Mouse (Mus musculus): Measurements from ENCODE around the gene Arnt2.

Arnt2 gene

DNA sequence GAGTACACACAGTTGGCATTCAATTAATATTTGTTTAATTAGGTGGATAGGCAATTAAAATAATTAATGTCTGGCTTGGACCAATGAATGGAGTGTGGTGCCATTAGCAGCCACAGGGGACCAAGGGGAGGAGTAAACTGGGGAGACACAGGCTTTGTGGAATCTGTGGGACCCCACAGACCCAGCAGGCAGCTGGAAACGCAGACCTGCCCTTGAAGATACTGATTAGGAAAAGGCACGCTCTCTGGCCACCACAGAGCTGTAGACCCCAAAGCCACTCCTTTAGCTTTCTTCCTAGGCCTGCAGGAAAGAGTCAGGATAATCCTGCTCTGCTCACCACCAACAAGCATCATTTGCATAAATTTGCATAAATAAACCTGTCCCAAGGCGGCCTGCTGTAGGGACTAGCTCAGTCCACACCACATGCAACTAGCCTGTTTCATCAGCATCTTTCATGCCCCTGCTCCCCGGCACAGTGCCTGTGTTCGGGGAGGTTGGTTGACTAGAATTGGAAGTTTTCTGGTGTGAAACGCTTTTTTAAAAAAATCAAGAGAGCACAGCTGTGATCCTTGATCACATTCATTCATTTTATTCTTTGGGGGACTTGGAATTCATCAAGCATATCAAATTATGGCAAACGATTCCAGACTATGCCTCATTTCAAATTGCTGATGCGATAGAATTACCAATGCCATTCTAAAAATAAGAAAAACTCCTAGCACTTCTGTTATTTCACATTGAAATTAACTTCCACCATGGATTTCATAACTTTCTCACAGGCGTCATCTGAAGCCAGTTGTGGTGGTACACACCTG is 8.1 kb downstream of the Arnt2 start:
- peak; percentile 61 for DNase-seq (ENCODE audit: low read depth, low spot score)

- peak; percentile 26 for DNase-seq (ENCODE audit: low read depth, low spot score)
Observed at GRCm38 (mm10) chr7:84397320-84397719, 12.7 kb downstream of the Arnt2 start.

DNA sequence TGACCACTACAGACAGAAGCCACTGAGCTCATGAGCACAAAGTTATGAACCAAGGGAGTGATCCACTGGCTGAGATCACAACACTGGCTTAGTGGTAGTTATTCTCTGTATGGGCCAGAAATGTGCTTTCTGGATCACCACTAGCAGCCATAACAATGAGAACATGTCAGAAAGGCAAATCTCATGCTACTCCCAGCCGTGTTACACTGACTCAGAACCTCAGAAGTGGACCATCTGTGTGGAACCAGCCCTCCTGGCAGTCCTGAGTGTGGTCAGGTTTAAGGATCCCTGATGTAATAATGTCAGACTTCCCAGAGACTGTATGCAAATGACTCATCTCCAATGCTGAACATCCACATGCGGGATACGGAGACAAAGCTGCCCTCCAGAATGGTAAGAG is 13.4 kb downstream of the Arnt2 start:
- DNase-seq (ENCODE audit: low read depth, low spot score): no peak

DNA sequence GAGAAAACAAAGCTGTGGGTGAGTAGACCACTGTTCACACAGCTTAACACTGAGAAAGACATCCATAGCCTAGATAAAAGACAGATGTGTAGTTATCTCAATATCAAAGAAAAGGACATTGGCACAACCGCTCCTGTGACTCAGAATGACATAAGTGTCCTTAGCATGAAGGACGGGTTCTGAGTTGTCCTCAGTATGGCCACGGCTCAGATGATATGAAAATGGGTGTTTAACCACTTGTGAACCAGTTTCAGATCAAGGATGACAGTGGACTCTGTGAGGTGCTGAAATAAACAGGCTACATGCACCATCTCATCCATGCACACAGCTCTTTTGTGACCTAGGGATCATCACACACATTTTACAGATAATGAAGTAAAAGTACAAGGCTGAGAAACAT is 22.1 kb downstream of the Arnt2 start:
- no peak for DNase-seq (ENCODE audit: low read depth, low spot score)

GRCm38 (mm10) chr7:84386472-84386871 is 23.5 kb downstream of the Arnt2 start:
- no peak for DNase-seq (ENCODE audit: low read depth, low spot score)

GRCm38 (mm10) chr7:84384778-84385177 is 25.2 kb downstream of the Arnt2 start:
- no peak for DNase-seq (ENCODE audit: low read depth, low spot score)

GRCm38 (mm10) chr7:84384086-84384485 is 25.9 kb downstream of the Arnt2 start:
- no peak for DNase-seq (ENCODE audit: low read depth, low spot score)

DNA sequence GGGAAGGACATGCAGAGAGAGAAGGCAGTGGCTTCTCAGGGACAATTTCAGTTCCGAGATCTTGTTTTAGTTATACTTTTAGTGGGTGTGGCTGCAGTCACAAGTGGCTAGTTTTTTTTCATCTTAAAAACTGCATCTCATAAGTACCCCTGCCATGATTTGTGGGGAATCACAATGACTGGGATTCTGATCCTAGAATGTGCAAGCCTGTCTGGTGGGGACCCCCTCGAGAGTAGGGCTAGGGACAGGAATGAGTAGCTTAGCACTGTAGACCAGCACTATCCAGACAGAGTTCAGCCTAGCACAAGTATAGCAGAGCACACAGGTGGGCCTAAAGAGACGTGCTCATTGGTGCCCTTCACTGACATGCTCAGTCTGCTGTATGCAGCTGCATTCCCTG is 27.6 kb downstream of the Arnt2 start:
- DNase-seq (ENCODE audit: low read depth, low spot score): no peak

DNA sequence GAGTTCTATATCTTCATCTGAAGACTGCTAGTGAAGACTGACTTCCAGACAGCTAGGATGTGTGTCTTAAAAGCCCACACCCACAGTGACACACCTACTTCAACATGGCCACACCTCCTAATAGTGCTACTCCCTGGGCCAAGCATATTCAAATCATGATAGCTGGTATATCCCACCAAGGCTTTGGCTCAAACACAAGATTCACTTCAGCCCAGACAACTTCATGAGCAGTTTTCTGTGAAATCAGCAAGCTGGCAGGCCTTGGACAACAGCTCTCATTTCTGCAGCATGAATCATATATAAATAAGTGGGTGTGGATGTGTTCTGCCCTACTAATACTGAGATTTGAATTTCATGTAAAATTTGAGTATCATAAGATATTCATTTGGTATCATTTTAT is 29.2 kb downstream of the Arnt2 start:
- DNase-seq (ENCODE audit: low read depth, low spot score): no peak

GRCm38 (mm10) chr7:84377330-84377729 is 32.6 kb downstream of the Arnt2 start:
- peak; percentile 70 for DNase-seq (ENCODE audit: low read depth, low spot score)

GRCm38 (mm10) chr7:84373691-84374090 is 36.3 kb downstream of the Arnt2 start:
- DNase-seq (ENCODE audit: low read depth, low spot score): no peak

- no peak for DNase-seq (ENCODE audit: low read depth, low spot score)
Observed at GRCm38 (mm10) chr7:84372871-84373270, 37.1 kb downstream of the Arnt2 start.

GRCm38 (mm10) chr7:84372280-84372679 is 37.7 kb downstream of the Arnt2 start:
- peak; percentile 68 for DNase-seq (ENCODE audit: low read depth, low spot score)

DNA sequence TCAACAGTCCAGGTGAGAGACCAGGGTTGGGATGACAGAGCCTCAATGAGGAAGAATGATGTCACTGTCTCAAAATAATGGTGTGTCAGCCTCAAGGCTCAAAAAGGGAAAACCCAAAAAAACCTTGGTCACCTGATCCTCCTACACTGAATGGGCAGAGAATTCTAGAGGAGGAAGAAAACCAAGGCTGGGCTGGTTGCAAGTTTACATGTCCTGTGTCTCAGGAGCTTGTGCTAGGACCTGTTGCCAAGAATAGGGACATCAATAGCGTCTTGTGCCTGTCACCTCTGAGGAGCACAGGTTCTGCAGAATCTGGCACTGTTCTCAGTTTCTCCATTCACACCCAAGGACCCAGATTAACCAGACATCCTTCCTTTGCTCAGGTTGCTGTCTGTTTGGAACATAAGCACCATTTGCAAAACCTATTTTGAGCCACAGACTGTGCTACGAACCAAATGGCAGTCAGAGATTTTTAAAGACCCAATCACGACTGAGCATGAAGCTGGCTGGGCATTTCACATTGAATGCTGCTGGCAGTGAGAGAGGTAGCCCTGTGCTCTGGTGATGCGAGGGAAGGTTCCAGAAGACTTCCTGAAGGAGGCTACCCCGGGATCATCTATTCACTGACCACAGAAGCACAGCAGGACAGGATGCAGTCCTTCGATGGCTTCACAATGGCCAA is 38.9 kb downstream of the Arnt2 start:
- peak; percentile 84 for DNase-seq (ENCODE audit: low read depth, low spot score)

GRCm38 (mm10) chr7:84366251-84366650 is 43.7 kb downstream of the Arnt2 start:
- DNase-seq (ENCODE audit: low read depth, low spot score): peak; percentile 34

- DNase-seq (ENCODE audit: low read depth, low spot score): peak; percentile 44
Observed at GRCm38 (mm10) chr7:84362711-84363110, 47.3 kb downstream of the Arnt2 start.

- peak; percentile 44 for DNase-seq (ENCODE audit: low read depth, low spot score)
Observed at GRCm38 (mm10) chr7:84361086-84361684, 48.8 kb downstream of the Arnt2 start.

- no peak for DNase-seq (ENCODE audit: low read depth, low spot score)
Observed at GRCm38 (mm10) chr7:84358426-84358825, 51.5 kb downstream of the Arnt2 start.

DNA sequence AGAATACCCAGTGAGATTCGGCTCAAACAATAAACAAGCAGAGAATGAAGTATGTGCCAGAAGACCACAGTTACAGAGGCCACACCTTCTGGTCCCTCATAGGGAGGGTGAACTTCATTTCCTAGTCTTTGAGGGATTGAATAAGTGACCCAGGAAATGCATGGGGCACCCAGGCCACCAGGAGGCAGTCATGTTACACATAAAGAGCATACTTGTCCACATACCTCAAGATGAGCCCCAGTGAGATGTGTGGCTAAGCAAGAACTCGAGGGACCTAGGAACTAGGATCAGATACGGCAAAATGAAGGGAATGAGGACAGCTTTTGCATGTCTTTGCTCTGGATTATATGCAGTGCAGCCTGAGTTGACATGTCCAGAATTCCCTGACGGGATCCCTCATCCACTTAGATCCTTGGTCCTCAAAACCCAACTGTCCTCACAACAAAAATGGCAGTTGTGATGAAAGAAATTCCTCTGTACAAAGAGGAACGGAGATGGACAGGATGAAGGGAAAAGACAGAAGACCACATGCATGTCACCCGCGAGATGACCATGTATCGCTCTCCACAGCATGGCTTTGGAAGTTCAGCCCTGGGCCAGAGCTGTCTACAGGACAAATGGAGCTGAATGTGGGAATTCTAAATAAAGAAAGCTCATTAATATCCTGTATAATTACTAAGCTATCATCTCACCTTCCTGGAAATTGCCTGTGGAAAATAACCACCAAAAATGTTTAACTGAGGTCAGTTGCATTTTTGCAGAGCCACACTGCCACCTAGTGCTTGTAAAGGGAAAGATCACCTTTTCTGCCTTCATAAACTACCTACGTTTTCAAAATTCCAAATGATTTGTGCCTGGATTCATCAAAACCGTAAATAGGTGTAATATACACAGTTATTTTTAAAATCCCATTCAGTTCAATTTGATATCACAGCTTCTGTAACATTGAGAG is 54.1 kb downstream of the Arnt2 start:
- DNase-seq (ENCODE audit: low read depth, low spot score): peak; percentile 83

DNA sequence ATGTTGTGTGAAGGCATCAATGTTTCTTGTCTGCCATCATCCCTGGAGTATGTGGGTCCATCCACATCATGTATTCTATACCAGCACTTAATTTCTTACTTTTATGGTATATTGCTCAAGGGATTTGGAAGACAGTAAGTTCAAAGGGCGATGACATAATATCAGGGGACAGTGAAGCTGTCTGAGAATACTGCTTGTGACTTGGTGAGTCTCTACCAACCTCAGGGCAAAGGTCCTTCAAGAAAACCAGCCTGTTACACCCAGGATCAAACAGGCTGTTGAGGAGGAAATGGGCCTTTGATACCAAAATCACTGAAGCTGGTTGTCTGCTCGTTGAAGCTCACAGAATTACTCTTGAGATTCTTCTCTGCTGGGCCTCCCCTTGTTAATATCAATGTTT is 55.1 kb downstream of the Arnt2 start:
- no peak for DNase-seq (ENCODE audit: low read depth, low spot score)

GRCm38 (mm10) chr7:84350529-84350928 is 59.4 kb downstream of the Arnt2 start:
- peak; percentile 33 for DNase-seq (ENCODE audit: low read depth, low spot score)

DNA sequence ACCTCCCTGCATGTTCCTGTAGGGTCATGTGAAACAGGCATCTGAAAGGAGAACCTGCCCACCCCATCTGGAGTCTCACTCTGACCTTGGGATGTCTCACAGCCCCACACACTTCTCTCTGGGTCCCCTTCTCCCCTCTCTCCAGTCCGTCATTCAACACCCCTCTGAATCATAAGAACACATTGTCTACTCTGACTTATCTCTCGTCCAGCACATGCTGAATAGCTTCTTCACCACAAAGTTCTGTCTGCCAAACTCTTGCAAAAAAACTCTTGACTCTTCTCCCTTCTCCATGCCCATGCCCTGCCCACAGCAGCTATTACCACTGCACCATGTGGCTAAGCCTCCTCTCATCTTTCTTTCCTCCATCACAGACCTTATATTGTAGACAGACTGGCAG is 60.0 kb downstream of the Arnt2 start:
- no peak for DNase-seq (ENCODE audit: low read depth, low spot score)
